Mouse (Mus musculus): ENCODE data around the gene Rhof.
A peak's percentile ranks its signal among the peaks of the same experiment; 100 is the strongest.

Gene Rhof

GRCm38 (mm10) chr5:123135471-123136360 lies 3.2 kb upstream of the Rhof start:
- DNase-seq (ENCODE audit: low spot score) = peak; percentile 79

GRCm38 (mm10) chr5:123134875-123135382 lies 2.4 kb upstream of the Rhof start:
- no peak for DNase-seq (ENCODE audit: low spot score)

GRCm38 (mm10) chr5:123134186-123134874 lies 1.8 kb upstream of the Rhof start:
- no peak for DNase-seq (ENCODE audit: low spot score)

DNA sequence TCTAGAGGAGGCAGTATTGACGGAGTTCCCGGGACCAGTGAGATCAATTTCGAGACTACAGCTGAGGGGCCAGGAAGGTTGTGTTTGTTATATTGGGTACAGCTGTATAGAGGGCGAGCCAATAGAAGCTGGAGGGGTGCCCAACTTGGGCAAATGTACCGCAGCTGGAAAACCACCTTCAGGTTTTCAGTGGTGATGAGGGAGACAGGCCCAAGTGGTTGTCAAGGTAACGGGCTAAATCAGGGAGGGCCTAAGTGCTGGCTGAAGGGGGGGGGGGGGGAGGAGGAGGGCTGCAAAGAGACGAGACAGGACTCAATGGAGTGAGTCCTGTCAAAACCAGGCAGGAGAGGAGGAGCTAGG lies 1.3 kb upstream of the Rhof start:
- no peak for DNase-seq (ENCODE audit: low spot score)

DNA sequence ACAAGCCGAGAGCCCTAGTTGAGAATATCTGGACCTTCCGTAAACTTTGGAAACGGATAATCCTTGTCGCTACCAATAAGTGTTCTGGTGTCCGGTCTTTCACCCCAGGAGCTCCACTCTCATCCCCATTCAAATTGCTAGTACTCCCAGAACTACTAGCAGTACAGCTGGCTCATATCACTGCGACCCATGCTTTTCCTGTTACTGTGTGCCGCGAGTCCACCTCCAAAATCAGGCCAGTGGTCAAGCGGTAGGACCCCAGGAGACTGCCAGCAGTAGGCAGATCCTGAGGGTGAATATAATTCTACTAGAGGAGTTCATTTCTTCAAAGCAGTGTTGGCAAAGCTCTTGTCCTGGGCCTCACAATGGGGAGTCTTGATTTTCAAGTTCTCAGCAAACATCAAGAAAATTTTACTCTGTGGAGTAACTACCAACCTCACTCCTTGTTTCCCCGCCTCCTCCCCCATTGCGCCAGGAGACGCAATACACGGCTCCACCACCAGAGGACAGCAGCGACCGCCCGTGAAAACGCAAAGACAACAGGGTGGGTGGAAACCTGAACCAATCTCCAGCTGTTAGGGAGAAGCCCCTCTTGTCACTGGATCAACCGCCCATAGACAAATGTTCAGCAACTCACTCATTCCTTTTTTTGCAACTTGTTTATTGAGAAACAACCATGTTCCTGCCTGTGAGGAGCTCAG lies 741 bp upstream of the Rhof start:
- peak; percentile 91 for DNase-seq (ENCODE audit: low spot score)

GRCm38 (mm10) chr5:123130814-123131148 lies 1.7 kb downstream of the Rhof start:
- DNase-seq (ENCODE audit: low spot score) = no peak

DNA sequence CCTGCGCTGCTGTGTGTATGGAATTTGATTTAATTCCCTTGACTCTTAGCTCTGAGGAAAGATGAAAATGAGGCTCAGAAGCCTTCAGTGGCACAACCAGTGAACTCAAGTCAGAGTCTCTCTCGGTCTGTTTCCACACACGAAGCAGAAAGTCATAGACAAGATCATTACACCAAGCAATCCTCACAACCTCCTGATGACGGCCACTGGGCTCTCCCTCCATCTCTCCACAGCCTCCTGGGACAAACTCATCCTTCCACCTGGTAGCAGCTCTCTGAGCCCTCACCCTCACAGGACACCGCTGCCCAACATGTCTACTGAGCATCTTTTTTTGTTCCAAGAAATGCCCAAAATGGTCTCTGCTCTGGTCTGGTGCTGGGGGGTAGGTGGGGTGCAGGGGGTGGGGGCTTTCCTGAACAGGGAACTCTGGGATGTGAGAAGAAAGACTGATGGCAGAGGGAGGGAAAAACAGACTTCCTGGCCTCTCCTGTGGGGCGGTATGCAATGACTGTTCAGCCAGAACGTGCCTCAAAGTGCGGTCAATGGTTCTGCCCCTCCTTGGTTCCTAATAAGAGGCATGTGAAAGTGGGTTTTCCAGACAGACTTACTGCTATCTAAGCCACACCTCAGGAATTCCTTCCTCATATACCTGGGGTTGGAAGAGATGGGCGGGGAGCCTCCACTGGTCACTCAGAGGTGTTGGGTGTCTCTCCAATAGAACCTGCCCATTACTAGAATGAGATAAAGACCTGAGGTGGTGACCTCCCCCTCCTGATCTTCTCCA lies 2.3 kb downstream of the Rhof start:
- DNase-seq (ENCODE audit: low spot score) = no peak

DNA sequence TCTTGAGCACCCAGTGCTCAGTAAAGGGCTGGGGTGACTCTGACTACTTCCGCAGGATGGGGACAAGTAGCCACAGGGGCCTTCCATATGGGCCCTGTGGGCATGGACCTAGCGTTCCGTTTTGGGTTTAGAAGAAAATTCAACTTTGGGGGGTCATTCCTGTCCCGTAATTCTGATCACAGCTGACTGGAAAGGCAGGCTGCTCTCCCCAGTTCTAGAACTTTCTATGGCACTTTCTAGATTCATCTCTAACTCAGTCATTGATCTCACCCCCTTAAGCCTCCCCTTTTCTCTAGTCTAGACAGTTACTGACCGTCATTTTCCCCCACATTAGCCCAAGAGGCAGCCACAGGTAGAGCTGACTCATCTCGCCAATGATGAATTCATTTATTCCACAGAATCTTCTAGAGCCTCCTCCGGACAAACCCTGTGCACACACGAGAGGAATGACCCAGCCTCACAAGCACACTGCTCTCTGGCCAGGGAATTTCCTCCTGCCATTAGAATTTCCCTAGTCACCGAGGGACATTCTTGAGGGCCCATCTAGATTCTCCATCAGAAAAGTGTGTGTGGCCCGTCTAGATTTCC lies 3.2 kb downstream of the Rhof start:
- DNase-seq (ENCODE audit: low spot score) = no peak

DNA sequence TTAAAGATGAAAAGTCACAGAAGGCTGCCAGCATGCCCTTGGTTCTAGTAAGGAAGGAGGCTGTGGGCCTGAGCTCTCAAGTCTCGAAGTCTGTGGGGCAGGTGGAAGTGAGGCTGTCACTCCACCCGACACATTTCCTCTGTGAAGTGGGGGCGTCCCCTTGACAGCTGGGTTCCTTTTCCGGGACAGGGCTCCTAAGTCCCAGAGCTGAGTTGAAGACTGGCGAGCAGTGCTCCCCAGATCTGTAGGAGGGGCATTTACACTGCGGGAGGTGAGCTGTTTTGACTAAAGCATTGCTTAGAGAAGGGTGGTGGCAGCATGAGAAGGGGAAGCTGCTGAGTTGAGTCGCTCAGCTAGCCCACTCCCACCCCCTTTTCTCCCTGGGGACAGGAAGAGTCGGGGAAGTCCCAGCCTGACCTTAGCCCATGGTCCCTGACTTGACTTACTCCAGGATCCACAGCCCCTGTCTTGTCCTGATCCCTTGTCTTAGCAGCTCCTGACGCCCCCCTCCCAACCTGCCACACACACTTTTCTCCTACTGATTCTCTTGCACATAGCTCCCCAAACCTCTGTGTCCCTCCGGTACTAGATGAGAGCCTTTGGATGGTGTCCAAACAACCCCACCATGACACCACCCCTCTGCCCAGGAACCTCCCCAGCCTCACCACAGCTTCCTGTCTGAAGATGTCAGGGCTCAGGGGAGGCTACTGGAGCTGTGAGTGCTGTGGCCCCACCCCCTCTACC lies 3.9 kb downstream of the Rhof start:
- no peak for DNase-seq (ENCODE audit: low spot score)

DNA sequence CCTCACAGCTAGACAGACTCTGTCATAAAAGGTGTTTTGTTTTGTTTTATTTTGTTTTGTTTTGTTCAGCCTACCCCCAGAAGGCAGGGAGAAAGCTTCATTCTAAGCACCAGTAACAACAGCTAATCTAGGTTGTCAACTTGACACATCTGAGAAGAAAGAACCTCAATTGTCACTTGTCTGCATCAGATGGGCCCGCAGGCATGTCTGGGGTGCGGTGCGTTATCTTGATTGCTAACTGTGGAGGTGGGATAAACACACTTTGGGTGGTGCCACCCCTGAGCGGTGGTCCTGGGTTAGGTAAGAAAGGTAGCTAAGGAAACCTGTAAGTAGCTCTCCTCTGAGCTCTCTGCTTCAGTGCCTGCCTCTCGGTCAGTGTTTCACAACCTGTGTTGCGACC lies 5.5 kb downstream of the Rhof start:
- no peak for DNase-seq (ENCODE audit: low spot score)

DNA sequence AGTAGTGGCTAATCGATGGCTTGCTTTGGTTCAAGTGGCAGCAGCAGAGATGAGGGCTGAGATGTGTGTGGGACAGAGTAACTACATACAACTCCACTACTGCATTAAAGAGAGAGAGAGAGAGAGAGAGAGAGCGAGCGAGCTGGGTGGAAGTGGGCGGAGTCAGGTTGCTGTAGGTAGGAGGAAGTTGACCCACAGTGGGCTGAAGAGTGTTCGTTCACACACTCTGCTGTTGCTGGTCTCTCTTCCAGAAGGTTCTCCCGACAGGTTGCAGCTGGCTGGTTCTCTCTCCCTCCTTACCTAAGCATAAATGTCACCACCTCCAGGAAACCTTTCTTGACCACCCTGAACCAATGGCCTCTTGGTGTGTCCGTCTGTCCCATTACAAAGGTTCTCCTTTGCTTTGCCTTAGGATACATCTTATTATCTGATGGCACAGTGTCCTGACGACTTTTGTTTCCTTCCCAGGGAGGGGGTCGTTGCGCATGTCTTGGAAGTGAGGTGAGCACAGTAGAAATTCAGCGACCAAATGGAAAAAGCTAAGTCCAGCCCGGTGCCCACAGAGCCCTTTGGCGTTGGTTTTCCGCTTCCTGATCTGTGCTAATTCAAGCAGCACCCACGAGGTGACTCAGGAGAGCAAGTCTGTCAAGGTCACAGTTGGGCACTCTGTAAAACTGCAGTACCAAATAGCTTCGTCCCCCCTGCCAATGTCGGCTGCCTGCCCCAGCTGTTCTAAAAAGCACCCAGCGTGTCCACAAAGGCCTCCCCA lies 6.7 kb downstream of the Rhof start:
- no peak for DNase-seq (ENCODE audit: low spot score)

GRCm38 (mm10) chr5:123125105-123125504 lies 7.4 kb downstream of the Rhof start:
- no peak for DNase-seq (ENCODE audit: low spot score)

DNA sequence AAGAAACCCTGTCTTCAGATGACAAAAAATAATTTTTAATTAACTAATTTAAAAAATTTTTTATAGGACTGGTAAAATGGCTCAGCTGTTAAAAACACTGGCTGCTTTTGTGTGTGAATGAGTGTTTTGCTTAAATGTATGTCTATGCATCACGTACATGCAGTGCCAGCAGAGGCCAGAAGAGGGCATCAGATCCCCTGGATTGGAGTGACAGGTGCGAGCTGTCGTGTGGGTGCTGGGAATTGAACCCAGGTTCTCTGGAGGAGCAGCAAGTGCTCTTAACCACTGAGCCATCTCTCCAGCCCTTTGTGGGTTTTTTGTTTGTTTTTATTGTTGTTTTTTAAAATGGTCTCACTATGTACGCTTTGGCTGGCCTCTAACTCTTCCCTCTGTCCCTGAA lies 10.3 kb downstream of the Rhof start:
- no peak for DNase-seq (ENCODE audit: low spot score)

- no peak for DNase-seq (ENCODE audit: low spot score)
These were observed 11.8 kb downstream of the Rhof start for GRCm38 (mm10) chr5:123120624-123121215.

GRCm38 (mm10) chr5:123118826-123119225 lies 13.7 kb downstream of the Rhof start:
- DNase-seq (ENCODE audit: low spot score) = no peak

DNA sequence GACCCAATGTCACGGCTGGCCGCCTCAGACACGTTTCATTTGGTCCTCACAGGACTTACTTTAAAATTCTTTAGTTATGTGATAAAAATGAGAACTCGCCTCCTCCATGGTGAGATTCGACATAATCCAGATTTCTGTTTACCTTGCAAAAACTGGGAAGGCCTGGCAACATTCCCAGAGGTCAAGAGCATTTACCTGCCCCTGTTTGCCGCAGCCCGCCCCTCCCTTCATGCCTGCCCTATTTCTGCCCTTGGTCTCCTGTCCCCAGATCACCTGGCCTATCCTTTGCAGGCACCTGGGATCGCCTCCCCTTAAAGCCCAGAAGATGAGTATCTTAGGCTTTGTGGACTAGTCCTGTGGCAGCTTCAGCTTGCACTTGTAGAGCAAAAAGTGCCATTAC lies 14.7 kb downstream of the Rhof start:
- DNase-seq (ENCODE audit: low spot score) = no peak

DNA sequence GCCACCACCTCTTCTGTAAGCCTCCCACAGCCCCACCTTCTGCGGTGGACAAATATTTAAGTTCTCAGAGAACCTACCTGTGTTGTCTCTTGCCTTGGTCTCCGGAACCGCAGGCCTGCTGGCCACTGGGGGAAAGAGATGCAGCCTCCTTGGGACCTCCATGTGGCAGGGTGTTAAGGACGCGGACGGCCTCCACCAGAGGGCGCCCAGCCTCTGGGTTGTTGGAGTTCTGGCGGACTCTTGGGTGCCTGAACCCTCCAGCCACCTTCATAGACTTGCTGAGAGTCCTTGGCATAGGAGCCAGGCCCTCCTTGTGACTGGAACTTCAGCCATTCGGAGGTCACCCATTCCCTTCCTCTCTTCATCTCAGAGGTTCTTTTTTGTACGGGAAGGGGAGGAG lies 15.2 kb downstream of the Rhof start:
- peak; percentile 49 for DNase-seq (ENCODE audit: low spot score)

DNA sequence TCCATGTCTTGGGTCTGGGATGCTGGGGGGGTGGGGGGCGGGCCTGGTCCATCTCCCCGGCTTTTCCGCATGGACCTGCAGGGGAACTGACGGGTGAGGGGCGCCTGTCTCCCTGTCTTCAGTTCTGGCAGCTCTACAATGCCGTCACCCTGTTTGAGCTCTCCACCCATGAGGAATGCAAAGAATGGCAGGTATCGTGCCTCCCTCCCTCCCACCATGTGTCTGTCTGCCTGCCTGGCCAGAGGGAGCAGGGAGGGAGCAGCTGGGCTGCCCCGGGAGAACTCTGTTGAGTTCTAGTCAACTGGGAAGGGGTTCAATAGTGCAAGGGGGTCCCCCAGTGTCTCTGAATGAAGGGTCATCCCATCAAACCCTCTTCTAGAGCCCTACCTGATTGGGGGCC lies 16.4 kb downstream of the Rhof start:
- no peak for DNase-seq (ENCODE audit: low spot score)

DNA sequence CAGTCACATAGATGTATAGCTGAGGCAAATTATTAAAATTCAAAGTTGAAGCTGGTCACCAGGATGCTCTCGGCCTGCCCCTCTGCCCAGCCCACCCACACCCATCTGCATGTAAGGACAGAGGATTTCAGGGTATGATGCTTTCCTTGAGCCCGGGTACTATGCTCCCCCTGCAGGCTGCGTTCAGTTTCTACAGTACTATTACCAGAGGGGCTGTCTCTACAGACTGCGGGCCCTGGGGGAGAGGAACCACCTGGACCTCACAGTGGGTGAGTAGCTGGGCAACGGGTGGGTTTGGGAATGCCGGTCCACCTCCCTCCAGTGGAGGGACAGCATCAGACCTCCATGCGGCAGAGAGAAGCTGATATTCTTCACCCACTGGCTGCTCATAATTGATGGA lies 17.6 kb downstream of the Rhof start:
- DNase-seq (ENCODE audit: low spot score) = no peak

DNA sequence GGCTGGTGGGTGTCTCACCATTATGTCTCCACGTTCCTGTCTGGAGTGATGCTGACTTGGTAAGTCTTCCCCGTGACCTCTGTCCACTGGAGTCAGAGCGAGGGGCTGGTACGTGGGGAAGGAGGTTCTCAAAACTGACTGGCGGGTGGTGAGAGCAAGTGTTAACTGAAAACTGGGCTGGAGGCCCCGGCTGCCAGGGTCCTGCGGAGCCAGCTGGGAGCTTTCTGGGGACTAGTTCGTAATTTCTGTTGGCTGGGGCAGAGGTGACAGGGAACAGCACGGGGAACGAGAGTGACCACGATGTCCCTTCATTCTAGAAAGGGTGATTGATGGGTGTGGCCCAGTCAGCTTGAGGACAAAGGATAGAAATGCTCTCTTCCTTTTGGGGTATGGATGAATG lies 18.4 kb downstream of the Rhof start:
- DNase-seq (ENCODE audit: low spot score) = no peak
